In the genomic region with DNA sequence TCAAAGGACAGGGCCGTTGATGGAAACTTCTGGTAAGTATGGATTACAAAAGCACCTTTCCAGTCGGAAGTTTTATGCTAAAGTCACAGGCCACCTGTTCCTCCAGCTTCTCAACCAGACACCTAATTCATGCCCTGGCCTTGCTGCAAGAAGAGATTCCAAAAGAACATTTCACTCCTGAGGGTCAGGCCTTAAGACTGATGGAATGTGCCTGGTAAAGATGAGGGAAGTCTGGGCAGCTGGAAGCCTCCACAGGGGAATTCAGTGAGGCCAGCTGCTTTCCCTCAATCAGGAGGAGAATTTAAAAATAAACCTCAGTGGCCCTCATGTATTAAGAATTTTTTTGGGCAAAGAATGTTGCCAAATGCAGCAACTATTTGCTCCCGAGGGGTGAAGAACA, we compare ENCODE assay signal across 8 mouse cellular contexts.
A peak's percentile ranks its signal among the peaks of the same experiment; 100 is the strongest.
DNase-seq lines count a peak whose midpoint lies in the region; ATAC-seq and TF ChIP-seq lines count a peak whose summit lies in the region.

No protein-coding gene starts in this region.

- ATAC-seq in lung, embryonic 14.5 days (ENCODE audit: insufficient read depth) = peak; percentile 66
- peak; percentile 80; the same call in 1 of the 2 replicates for ATAC-seq in limb, embryonic 13.5 days (ENCODE audit: low FRiP score, low read depth)
- ATAC-seq in stomach, embryonic 15.5 days (ENCODE audit: insufficient read depth, low FRiP score, low read depth) = no peak
- ATAC-seq in megakaryocyte, adult 5-6 weeks (ENCODE audit: poor library complexity, severe bottlenecking) = no peak

- H3K4me3 ChIP-seq in lung, embryonic 14.5 days (ENCODE audit: low read depth, low read length) = no peak overlapping the region
- H3K4me3 ChIP-seq in lung, adult 2 months (replicated peaks; ENCODE audit: extremely low read depth, low read depth, low read length) = no peak overlapping the region
- H3K4me3 ChIP-seq in limb, embryonic 13.5 days = no peak overlapping the region
- no peak overlapping the region for H3K4me3 ChIP-seq in stomach, embryonic 15.5 days (replicated peaks)
- H3K4me3 ChIP-seq in thymus, adult 2 months (ENCODE audit: control insufficient read depth, insufficient read depth, low read length) = no peak overlapping the region

- no peaks in the 10 kb centered on the region for H3K36me3 ChIP-seq in lung, embryonic 14.5 days (ENCODE audit: insufficient read depth)
- no peaks in the 10 kb centered on the region for H3K36me3 ChIP-seq in limb, embryonic 13.5 days
- H3K36me3 ChIP-seq in stomach, embryonic 15.5 days = no peaks in the 10 kb centered on the region
- H3K36me3 ChIP-seq in thymus, adult 2 months (ENCODE audit: control insufficient read depth, insufficient read depth, low read length) = no peaks in the 10 kb centered on the region

- no peak for TF ChIP-seq POLR2A in lung, adult 2 months (IDR thresholded peaks at IDR 0.05; ENCODE audit: borderline replicate concordance, extremely low read depth, low read depth, low read length)
- no peak for TF ChIP-seq POLR2A in thymus, adult 2 months (IDR thresholded peaks at IDR 0.05; ENCODE audit: control insufficient read depth, extremely low read depth, insufficient read depth, low read length, poor library complexity)

- peak; percentile 80 for DNase-seq in lung, embryonic 14.5 days
- DNase-seq in lung, adult 2 months = no peak
- peak; percentile 46 to 63 for DNase-seq in heart, adult 18-20 months
- DNase-seq in thymus, adult 2 months = no peak
- no peak for DNase-seq in thymus, postnatal 4 days

- 19% methylated on average over 3 of the region's 3 CpGs for WGBS in lung, embryonic 14.5 days
- 37% methylated on average over 3 of the region's 3 CpGs for WGBS in lung, adult 2 months
- WGBS in limb, embryonic 13.5 days = 19% methylated on average over 3 of the region's 3 CpGs
- 46% methylated on average over 3 of the region's 3 CpGs for WGBS in stomach, embryonic 15.5 days
- 85% methylated on average over 3 of the region's 3 CpGs for WGBS in thymus, adult 2 months

- TF ChIP-seq CTCF in lung, embryonic 14.5 days (IDR thresholded peaks at IDR 0.05; ENCODE audit: low read depth) = no peak
- TF ChIP-seq CTCF in lung, adult 2 months (IDR thresholded peaks at IDR 0.05; ENCODE audit: insufficient read depth, low read length) = no peak
- TF ChIP-seq CTCF in thymus, adult 2 months (IDR thresholded peaks at IDR 0.05; ENCODE audit: borderline replicate concordance, control insufficient read depth, extremely low read depth, insufficient read depth, low read length, poor library complexity) = no peak

- H3K27ac ChIP-seq in lung, embryonic 14.5 days (ENCODE audit: low read depth) = peak overlapping the region; percentile 58; the same call in 1 of the 2 replicates
- H3K27ac ChIP-seq in limb, embryonic 13.5 days = peak overlapping the region; percentile 63; the same call in 1 of the 2 replicates
- peak overlapping the region; percentile 63 for H3K27ac ChIP-seq in stomach, embryonic 15.5 days
- H3K27ac ChIP-seq in thymus, adult 2 months (ENCODE audit: control insufficient read depth, insufficient read depth, low read length) = no peak overlapping the region

- no peak overlapping the region for H3K4me2 ChIP-seq in lung, embryonic 14.5 days
- peak overlapping the region; percentile 9; the same call in 1 of the 2 replicates for H3K4me2 ChIP-seq in limb, embryonic 13.5 days (replicated peaks)
- H3K4me2 ChIP-seq in stomach, embryonic 15.5 days = no peak overlapping the region

- H3K4me1 ChIP-seq in lung, embryonic 14.5 days (ENCODE audit: insufficient read depth) = peaks cover 23% of the 10 kb centered on the region
- peaks cover 13% of the 10 kb centered on the region for H3K4me1 ChIP-seq in lung, adult 2 months (ENCODE audit: control insufficient read depth, insufficient read depth, low read length)
- H3K4me1 ChIP-seq in limb, embryonic 13.5 days = peaks cover 55% of the 10 kb centered on the region
- H3K4me1 ChIP-seq in stomach, embryonic 15.5 days = peaks cover 26% of the 10 kb centered on the region
- no peaks in the 10 kb centered on the region for H3K4me1 ChIP-seq in thymus, adult 2 months (replicated peaks; ENCODE audit: control insufficient read depth, insufficient read depth, low read length)

- H3K9ac ChIP-seq in lung, embryonic 14.5 days = no peak overlapping the region
- 0 out of 2 replicates have a peak overlapping the region, but pooled peaks have one; percentile 4 for H3K9ac ChIP-seq in limb, embryonic 13.5 days
- no peak overlapping the region for H3K9ac ChIP-seq in stomach, embryonic 15.5 days

- no peaks in the 10 kb centered on the region for H3K9me3 ChIP-seq in lung, embryonic 14.5 days (ENCODE audit: low read depth, low read length)
- no peaks in the 10 kb centered on the region for H3K9me3 ChIP-seq in limb, embryonic 13.5 days
- H3K9me3 ChIP-seq in stomach, embryonic 15.5 days = no peaks in the 10 kb centered on the region

- H3K27me3 ChIP-seq in lung, embryonic 14.5 days (ENCODE audit: insufficient read depth, low read length) = no peaks in the 10 kb centered on the region
- H3K27me3 ChIP-seq in limb, embryonic 13.5 days = no peaks in the 10 kb centered on the region
- no peaks in the 10 kb centered on the region for H3K27me3 ChIP-seq in stomach, embryonic 15.5 days (replicated peaks)
- no peaks in the 10 kb centered on the region for H3K27me3 ChIP-seq in thymus, adult 2 months (ENCODE audit: control insufficient read depth, insufficient read depth, low read length)

Comparison
In these comparisons a context has a peak if more than half of its experiments do, and no peak if none do; other contexts are left out.
1. DNase-seq: peak in lung, embryonic 14.5 days (single experiment) and heart, adult 18-20 months (2 of 2); none in lung, adult 2 months (single experiment), thymus, adult 2 months (single experiment) and thymus, postnatal 4 days (single experiment).
2. ATAC-seq: peak in lung, embryonic 14.5 days (single experiment) and limb, embryonic 13.5 days (single experiment); none in stomach, embryonic 15.5 days (single experiment) and megakaryocyte, adult 5-6 weeks (single experiment).